Mouse (Mus musculus): ENCODE measurements around the gene Tuba1b. TPM values are rescaled to one million over a fixed set of nuclear protein-coding genes. Genes with fewer than 3 reads are reported as not detected.
A peak's percentile ranks its signal among the peaks of the same experiment; 100 is the strongest.
"Not testable (repeated sequence)": the region's sequence is repeated elsewhere in the genome, so short reads cannot be mapped to it uniquely, and the experiment has no call there.

Tuba1b gene
- polyA plus RNA-seq, 1 experiment: 520 TPM

DNA sequence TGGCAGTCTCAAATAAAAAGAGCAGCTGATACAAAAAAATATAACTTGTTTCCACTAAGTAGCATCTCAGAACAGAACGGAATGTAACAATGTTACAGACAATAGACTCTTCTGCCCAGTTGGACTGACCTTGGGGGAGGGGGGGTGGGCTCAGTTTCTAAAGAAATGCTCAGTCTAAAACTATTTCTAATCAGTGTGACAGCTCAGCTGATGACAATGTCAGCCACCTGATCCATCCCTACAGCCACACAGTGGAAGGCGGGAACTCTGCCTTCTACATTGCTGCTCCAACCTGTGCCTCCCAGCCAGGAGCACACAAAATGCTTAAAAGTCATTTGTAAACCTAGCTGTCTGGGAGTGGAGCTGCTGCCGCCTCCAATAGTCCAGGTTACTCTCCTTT, 13.5 kb upstream of the Tuba1b start:
- no peak overlapping the region for H3K4me3 ChIP-seq (ENCODE audit: insufficient read depth, low read depth, low read length)

GRCm38 (mm10) chr15:98943133-98943532, 8.8 kb upstream of the Tuba1b start:
- H3K4me3 ChIP-seq (ENCODE audit: insufficient read depth, low read depth, low read length): no peak overlapping the region
- no peaks in the 10 kb centered on the region for H3K4me1 ChIP-seq (ENCODE audit: control insufficient read depth, insufficient read depth, insufficient read length, low read length)
- H3K27ac ChIP-seq (replicated peaks; ENCODE audit: low read depth, low read length): no peak overlapping the region

More for the DNA sequence above, 13.5 kb upstream of the Tuba1b start:
- H3K4me1 ChIP-seq (ENCODE audit: control insufficient read depth, insufficient read depth, insufficient read length, low read length): peaks cover 3% of the 10 kb centered on the region; the same call in 1 of the 2 replicates
- no peak overlapping the region for H3K27ac ChIP-seq (replicated peaks; ENCODE audit: low read depth, low read length)

GRCm38 (mm10) chr15:98942081-98942480, 7.7 kb upstream of the Tuba1b start:
- no peaks in the 10 kb centered on the region for H3K4me1 ChIP-seq (ENCODE audit: control insufficient read depth, insufficient read depth, insufficient read length, low read length)
- H3K4me3 ChIP-seq (ENCODE audit: insufficient read depth, low read depth, low read length): no peak overlapping the region
- H3K27ac ChIP-seq (replicated peaks; ENCODE audit: low read depth, low read length): no peak overlapping the region

GRCm38 (mm10) chr15:98941539-98941938, 7.2 kb upstream of the Tuba1b start:
- Histone ChIP-seq H3K4me3 (ENCODE audit: insufficient read depth, low read depth, low read length) (no peak overlapping the region), H3K4me1 (ENCODE audit: control insufficient read depth, insufficient read depth, insufficient read length, low read length) (no peaks in the 10 kb centered on the region)

DNA sequence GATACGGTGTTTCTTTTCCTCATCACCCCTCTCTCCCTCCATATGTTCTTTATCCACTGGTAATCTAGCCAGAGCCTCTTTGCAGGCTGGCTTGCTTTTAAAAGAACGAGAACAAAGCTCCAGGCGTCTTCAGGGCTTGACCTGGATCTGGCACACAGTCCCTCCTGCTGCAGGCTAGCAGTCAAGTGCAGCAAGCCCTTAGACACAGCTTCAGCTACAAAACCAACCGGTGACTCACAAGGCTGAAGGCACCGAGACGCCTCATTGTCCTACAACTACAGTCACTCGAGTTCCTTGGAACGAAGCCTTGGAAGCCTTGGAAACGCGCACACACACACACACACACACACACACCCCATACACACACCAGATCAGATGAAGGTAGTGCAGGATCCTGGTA, 6.5 kb upstream of the Tuba1b start:
- Histone ChIP-seq H3K27ac (replicated peaks; ENCODE audit: low read depth, low read length) (no peak overlapping the region), H3K4me1 (ENCODE audit: control insufficient read depth, insufficient read depth, insufficient read length, low read length) (no peaks in the 10 kb centered on the region), H3K4me3 (ENCODE audit: insufficient read depth, low read depth, low read length) (no peak overlapping the region)

More at GRCm38 (mm10) chr15:98941539-98941938, 7.2 kb upstream of the Tuba1b start:
- no peak overlapping the region for H3K27ac ChIP-seq (replicated peaks; ENCODE audit: low read depth, low read length)

GRCm38 (mm10) chr15:98933833-98934216, 540 bp downstream of the Tuba1b start:
- Histone ChIP-seq H3K27ac (replicated peaks; ENCODE audit: low read depth, low read length) (peak overlapping the region; percentile 78), H3K4me3 (ENCODE audit: insufficient read depth, low read depth, low read length) (peak overlapping the region; percentile 94), H3K4me1 (ENCODE audit: control insufficient read depth, insufficient read depth, insufficient read length, low read length) (peaks cover 3% of the 10 kb centered on the region)

GRCm38 (mm10) chr15:98933004-98933671, 1.2 kb downstream of the Tuba1b start:
- peak overlapping the region; percentile 23; the same call in 1 of the 2 replicates for H3K27ac ChIP-seq (replicated peaks; ENCODE audit: low read depth, low read length)

GRCm38 (mm10) chr15:98930998-98931397, 3.4 kb downstream of the Tuba1b start:
- H3K27ac ChIP-seq (replicated peaks; ENCODE audit: low read depth, low read length): no peak overlapping the region
- H3K4me3 ChIP-seq (ENCODE audit: insufficient read depth, low read depth, low read length): no peak overlapping the region

More at GRCm38 (mm10) chr15:98933004-98933671, 1.2 kb downstream of the Tuba1b start:
- H3K4me3 ChIP-seq (ENCODE audit: insufficient read depth, low read depth, low read length): peak overlapping the region; percentile 94
- H3K4me1 ChIP-seq (ENCODE audit: control insufficient read depth, insufficient read depth, insufficient read length, low read length): not testable (repeated sequence)

DNA sequence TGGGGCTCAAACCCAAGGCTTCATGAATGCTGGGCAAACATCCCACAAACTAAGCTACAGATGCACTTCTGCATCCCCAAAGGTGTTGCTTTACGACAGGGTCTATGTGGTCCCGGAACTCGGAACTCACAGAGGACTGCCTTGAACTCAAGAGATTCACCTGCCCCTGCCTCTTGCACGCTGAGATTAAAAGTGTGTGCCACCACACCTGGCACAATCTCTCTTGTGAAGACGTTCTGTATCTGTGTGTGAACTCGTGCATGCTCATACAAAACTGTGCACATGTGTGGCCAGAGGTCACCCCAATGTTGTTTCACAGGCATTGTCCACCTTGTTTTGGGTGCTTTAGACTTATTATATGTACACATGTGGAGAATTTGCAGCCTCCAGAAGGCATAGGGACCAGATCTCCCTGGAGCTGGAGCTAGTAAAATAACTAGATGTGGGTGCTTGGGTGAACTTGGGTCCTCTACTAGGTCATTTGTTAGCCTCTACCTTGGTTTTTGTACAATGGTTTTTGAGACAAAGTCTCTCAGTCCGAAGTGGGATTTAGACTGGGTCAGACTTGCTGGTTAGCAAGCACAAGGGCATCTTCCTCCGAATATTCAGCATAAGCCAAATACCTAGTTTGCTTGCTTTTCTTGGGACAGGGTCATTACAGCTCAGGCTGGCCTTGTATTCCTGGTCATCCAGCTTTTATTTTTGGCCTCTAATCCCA, 4.2 kb downstream of the Tuba1b start:
- peaks cover under 1% of the 10 kb centered on the region; the same call in 1 of the 2 replicates for H3K4me1 ChIP-seq (ENCODE audit: control insufficient read depth, insufficient read depth, insufficient read length, low read length)
- no peak overlapping the region for H3K27ac ChIP-seq (replicated peaks; ENCODE audit: low read depth, low read length)
- H3K4me3 ChIP-seq (ENCODE audit: insufficient read depth, low read depth, low read length): no peak overlapping the region

More at GRCm38 (mm10) chr15:98930998-98931397, 3.4 kb downstream of the Tuba1b start:
- H3K4me1 ChIP-seq (ENCODE audit: control insufficient read depth, insufficient read depth, insufficient read length, low read length): peaks cover 3% of the 10 kb centered on the region

DNA sequence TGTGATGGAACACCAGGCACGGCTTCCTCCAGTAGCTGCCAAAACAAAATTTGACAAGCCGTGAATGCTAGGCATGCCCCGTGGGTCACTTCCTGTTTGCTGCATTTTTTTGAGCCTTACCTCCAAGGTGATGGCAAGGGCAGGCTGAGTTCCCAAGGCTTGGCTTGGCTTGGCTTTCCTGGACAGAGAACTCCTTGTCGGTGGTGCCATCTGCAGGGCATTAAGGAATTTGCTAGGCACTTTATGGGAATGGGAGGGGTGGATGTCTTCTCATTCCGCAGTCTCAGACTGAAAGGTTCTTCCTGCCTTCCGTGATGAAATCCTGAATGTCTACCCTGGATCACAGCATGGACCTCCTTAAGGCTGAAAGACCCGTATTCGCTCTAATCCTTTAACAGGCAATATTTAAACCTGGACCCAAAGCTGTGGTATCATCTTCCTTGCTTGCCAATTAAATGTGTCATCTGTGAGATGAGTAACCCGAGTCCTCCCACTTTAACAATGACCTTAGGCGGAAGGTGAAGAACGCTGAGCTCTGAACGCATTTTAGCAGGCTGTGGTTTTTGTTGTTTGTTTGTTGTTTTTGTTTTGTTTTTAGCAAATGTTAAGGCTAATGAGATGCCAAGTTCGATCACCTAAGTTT, 5.6 kb downstream of the Tuba1b start:
- Histone ChIP-seq H3K4me3 (ENCODE audit: insufficient read depth, low read depth, low read length) (no peak overlapping the region), H3K4me1 (ENCODE audit: control insufficient read depth, insufficient read depth, insufficient read length, low read length) (no peaks in the 10 kb centered on the region), H3K27ac (replicated peaks; ENCODE audit: low read depth, low read length) (no peak overlapping the region)

- no peak overlapping the region for H3K4me3 ChIP-seq (ENCODE audit: insufficient read depth, low read depth, low read length)
- no peak overlapping the region for H3K27ac ChIP-seq (replicated peaks; ENCODE audit: low read depth, low read length)
- no peaks in the 10 kb centered on the region for H3K4me1 ChIP-seq (ENCODE audit: control insufficient read depth, insufficient read depth, insufficient read length, low read length)
Observed at GRCm38 (mm10) chr15:98927566-98927965, 6.8 kb downstream of the Tuba1b start.

GRCm38 (mm10) chr15:98924682-98925081, 9.7 kb downstream of the Tuba1b start:
- no peaks in the 10 kb centered on the region for H3K4me1 ChIP-seq (ENCODE audit: control insufficient read depth, insufficient read depth, insufficient read length, low read length)
- H3K27ac ChIP-seq (replicated peaks; ENCODE audit: low read depth, low read length): no peak overlapping the region
- no peak overlapping the region for H3K4me3 ChIP-seq (ENCODE audit: insufficient read depth, low read depth, low read length)

DNA sequence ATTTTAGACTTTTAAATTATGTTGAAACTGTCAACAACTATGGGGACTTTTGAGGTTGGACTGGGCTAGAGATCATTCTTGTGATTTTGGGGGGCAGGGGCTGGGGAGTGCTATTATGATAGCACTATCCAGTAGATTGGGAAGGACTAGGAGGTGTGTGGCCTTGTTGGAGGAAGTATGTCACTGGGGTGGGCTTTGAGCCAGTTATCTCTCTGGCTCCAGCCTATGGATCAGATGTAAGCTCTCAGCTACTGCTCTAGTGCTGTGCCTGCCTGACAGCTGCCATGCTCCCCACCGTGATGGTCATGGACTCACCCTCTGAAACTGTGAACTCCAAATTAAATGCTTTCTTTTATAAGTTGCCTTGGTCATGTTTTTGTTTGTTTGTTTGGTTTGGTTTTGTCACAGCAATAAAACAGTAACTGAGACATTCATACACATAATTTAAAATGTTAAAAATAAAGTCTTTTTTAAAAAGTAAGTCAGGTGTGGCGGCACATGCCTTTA, 11.3 kb downstream of the Tuba1b start:
- Histone ChIP-seq H3K4me3 (ENCODE audit: insufficient read depth, low read depth, low read length) (no peak overlapping the region), H3K4me1 (ENCODE audit: control insufficient read depth, insufficient read depth, insufficient read length, low read length) (no peaks in the 10 kb centered on the region), H3K27ac (replicated peaks; ENCODE audit: low read depth, low read length) (no peak overlapping the region)

GRCm38 (mm10) chr15:98922581-98922980, 11.8 kb downstream of the Tuba1b start:
- H3K27ac ChIP-seq (replicated peaks; ENCODE audit: low read depth, low read length): no peak overlapping the region
- no peaks in the 10 kb centered on the region for H3K4me1 ChIP-seq (ENCODE audit: control insufficient read depth, insufficient read depth, insufficient read length, low read length)
- H3K4me3 ChIP-seq (ENCODE audit: insufficient read depth, low read depth, low read length): no peak overlapping the region

DNA sequence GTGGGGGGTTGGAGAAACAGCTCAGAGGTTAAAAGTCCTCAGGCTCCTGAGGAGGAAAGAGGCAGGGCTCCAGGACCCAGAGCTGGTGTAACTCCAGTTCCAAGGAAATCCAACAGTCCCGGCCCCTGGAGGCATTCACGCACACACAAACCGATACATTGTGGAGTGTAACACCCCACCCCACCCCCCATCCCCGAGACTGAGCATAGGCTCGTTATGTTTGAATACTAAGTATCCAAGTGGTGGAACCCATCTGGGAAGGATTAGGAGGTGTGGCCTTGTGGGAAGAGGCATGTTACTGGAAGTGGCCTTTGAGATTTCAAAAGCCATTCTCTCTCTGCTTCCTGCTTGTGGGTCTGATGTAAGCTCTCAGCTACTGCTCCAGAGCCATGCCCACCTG, 12.9 kb downstream of the Tuba1b start:
- no peak overlapping the region for H3K27ac ChIP-seq (replicated peaks; ENCODE audit: low read depth, low read length)
- H3K4me3 ChIP-seq (ENCODE audit: insufficient read depth, low read depth, low read length): no peak overlapping the region
- H3K4me1 ChIP-seq (ENCODE audit: control insufficient read depth, insufficient read depth, insufficient read length, low read length): no peaks in the 10 kb centered on the region

Data from brown adipose tissue, adult 24 weeks (tissue).